Mouse (Mus musculus): ENCODE measurements around the gene Mmel1.
A peak's percentile ranks its signal among the peaks of the same experiment; 100 is the strongest.

The Mmel1 gene

DNA sequence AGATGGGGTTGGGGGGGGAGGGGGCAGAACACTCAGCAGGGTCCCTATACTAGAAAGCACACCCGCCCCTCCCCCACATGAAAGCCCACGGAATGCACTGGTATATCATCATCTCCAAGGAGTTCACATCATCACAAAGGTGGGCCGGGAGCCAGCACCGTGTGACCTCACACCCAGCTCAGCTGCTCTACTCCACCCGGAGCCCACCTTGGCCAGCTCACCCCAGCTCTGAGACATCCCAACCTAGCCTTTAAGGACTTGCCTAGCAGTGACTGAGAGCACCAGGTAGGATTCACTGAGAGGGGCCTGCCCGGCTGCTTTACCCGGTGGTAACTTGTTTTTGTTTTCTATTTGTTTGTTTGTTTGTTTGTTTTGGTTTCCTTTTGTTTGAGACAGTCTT is at the start of gene Mmel1:
Mmel1 (plus strand) TSS at position 146 of the 400 bp plus-strand sequence.
- DNase-seq (ENCODE audit: low spot score in 2 of 2) = no peak

DNA sequence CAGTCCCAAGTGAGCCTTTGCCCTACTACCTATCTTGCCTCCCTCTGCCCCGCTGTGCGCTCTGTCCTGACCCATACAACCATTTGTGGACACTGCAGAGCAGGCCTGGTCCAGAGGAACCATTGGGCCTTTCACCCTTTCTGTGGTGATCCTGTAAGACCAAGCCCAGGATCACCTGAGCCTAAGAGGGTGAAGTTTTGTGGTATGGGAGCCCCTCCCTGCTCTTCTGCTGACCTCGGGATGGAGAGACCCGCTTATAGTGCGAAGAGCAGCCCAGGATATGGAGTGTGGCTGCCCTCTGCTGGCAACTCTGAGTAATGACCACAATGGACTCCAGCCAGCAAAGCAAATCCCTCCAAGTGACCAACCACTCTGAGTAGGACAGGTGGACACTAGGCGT is 43.7 kb upstream of the Mmel1 start:
- DNase-seq (ENCODE audit: low spot score in 2 of 2) = peak; percentile 45 to 66

DNA sequence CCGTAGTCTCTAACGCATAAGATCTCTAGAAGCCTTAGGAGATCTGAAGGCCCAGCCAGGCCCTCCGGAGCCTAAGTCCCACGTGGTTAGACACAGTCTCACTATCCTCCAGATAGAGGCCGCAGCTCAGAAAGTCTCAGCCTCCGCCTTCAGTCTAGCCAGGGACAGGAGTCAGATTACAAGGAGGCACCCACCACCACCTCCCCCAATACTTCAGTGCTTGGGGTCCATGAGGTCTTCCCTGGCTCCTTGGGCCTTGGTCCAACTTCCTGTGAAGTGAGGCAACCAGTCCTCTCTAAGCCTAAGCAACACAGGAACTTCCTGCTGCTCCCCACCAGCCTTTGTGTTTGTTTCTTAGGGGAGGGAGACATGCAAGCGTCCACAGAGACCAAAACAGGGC is 43.2 kb upstream of the Mmel1 start:
- DNase-seq (ENCODE audit: low spot score in 2 of 2) = no peak

DNA sequence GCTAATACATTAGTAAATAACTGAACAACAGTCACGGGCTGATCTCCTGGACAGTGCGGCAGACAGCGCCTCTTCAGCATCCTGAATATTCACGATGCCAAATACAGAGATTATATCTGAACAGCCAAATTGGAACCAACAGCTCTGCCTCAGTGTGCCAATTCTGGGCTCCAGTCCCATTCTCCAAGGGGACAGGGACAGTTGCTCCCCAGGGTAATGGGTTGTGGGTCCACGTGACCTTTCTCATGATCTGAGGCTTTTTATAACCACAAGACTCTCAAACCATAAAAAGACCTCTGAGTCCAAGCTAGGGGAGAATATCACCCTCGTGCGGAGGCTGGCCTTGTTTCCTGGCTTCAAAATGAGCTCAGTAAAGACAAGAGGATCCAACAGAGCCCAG is 42.2 kb upstream of the Mmel1 start:
- peak; percentile 32 to 34 for DNase-seq (ENCODE audit: low spot score in 2 of 2)

DNA sequence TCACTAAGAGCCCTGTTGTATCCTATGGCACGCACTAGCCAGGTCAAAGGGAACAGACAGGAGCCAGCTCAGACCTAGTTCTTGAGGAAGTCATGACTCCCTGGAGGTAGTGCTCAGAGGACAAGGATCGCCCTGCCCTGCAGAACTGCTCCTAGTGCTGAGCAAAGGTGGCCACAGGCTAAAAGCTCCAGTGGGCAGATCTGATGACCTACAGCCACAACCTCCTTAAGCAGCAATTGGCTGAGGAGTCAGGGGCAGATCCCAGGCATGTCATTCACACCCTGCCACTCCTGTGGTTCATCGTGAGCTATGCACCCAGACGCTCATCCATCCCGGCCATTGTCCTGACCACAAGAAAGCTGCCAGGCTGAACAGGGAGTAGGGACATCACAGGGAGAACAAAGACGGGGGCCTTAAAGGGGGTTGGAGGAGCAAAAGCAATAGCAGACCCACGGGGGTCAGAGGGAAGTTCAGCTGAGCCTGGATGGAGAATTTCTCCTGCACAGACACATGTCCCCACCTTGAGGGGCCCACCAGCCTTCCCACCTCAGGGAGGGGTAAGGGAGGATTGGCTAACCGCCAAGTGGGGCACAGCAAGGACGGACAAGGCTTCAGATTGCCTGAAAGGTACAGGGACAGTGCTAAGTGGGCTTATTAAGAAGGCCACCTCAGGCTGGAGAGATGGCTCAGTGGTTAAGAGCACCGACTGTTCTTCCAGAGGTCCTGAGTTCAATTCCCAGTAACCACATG is 41.3 kb upstream of the Mmel1 start:
- no peak for DNase-seq (ENCODE audit: low spot score in 2 of 2)

DNA sequence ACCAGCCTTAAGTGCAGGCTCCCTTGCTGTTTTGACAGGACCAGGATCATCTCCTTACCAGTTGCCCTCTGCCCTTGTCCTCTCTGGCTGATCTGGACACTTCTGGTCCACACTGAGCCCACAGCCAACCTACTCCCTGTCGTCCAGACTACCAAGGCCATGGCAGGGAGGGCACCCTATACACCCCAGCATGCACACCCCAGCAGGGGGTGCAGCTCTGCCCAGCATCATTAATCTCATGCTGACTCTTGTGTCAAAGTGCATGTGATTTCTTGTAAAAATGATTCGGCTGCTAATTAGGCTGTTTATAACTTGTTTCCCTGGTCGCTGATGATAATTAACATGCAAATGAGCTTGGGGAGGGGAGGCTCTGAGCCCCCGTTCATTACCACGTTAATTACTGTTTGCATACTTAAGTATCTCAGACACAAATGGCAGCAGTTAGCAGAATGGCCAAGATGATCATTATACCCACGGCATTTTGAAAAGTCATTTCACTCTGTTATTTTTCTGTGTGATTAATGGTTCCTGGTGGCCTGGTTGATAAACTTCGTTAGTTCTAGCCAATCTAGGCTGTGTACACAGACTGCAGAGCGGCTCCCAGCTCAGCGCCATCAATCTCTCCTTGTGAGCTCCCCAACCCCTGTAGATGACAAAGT is 37.3 kb upstream of the Mmel1 start:
- no peak for DNase-seq (ENCODE audit: low spot score in 2 of 2)

DNA sequence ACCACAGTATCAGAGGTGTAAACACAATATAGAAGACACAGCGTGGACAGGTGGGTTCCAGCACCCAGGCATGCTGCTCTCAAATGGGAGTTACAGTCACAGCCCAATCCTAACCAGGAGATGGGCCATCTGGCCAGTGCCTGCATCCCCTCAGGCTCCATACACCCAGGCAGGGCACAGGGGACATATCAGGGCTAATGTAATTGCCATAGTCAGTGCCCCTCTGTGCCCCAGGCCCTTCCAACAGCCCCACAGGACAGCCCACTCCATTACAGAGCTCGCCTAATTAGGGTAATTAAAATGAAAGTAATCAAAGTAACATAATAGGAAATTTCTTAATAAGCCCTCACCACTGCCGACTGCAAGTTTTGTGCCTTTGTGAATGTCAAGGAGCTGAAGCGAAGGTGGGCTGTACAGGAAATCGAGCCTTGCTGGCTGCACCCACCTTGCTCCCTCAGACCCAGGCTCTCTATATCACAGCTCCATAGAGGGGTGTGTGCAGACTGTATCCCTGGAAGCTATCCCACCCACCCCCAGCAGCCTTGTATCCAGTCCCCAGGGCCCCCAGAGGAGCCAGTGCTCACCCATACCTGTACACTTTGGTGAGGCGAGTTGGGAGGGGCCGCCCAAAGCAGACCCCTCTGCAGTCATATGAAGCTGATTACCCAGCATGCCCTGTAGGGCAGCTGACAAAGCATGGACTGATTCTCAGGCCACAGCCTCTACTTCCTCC is 33.0 kb upstream of the Mmel1 start:
- no peak for DNase-seq (ENCODE audit: low spot score in 2 of 2)

DNA sequence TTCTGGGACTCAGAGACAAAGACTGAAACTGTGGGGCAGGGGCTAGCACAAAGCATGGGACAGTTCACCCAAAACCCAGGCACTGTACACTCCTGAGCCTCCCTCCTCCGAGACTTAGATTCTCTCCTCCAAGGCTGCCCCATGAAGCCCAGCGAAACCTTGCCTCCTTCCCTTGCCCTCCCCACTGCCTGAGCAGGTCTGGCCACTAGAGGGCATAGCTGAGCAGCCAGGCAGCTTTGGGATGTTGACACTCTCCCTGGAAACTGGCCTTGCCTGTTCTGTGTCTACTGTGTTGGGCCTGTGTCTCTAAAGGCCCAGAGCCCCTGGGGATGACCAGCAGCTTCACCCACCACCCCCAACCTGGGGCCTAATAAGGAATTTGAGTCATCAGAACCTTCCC is 32.2 kb upstream of the Mmel1 start, which contains the start of gene Ttc34:
Ttc34 (plus strand) TSS at position 290 of the 400 bp plus-strand sequence.
- peak in 1 of 2 experiments; percentile 58 for DNase-seq (ENCODE audit: low spot score in 2 of 2)

DNA sequence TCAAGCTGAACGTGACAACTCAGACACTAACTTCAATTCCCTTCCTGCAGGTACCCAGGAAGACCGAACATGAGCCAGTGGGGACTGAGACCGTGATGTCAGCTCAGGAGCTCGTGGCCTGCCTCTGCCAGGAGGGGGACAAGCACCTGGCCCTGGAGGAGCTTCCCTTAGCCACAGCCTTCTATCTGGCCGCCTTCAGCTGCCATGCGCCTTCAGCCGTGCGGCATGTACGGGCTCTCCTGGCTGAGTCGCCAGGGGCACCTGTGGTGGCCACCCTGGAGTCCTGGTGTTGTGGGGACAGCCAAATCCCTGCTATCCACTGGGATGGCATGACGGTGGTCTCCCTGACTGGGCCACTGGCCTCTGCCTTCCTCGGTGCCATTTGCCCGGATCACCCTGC is 30.6 kb upstream of the Mmel1 start:
- DNase-seq (ENCODE audit: low spot score in 2 of 2) = no peak

DNA sequence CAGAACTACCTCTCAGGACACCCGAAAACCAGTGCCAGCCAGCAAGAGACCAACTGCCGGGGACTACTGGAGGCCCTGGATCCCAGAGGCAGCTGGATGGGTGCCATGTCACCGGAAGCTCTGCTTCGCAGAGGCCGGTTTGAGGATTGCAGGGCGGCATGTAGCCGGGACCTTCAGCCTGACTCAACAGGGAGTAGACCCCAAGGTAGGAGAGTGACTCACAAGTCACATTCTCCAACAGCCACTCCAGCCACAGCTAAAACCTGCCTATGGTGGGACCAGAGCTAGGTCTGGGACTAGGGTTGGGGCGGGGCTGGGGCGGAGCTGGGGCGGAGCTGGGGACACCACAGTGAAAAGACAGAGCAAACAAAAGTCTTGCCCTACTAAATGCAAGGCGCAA is 30.0 kb upstream of the Mmel1 start:
- DNase-seq (ENCODE audit: low spot score in 2 of 2) = no peak

DNA sequence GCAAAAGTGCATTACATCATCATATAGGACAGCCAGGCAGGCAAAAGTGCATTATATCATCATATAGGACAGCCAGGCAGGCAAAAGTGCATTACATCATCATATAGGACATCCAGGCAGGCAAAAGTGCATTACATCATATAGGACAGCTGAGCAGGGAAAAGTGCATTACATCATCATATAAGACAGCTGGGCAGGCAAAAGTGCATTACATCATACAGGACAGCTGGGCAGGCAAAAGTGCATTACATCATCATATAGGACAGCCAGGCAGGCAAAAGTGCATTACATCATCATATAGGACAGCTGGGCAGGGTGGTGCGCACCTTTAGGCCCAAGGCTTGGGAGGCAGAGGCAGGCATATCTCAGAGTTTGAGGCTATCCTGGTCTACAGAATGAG is 16.7 kb upstream of the Mmel1 start:
- no peak for DNase-seq (ENCODE audit: low spot score in 2 of 2)

DNA sequence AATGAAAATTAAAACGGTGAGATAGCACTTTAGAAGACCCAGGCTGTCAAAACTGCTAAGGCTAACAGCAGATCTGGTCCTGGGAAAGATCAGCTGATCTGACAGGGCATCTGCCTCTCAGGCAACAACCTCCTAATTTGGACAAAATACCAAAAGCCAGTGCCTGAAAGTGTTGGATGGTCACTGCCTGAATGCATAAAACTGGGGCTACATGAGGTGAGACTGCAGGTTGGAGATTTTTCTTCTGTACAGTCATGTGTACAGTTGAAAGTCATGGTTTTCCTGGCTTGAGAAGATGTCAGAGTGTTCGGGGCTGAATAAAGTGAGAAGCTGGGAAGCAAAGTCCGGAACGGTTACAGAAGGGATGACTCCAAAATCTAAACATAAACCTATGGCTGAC is 15.5 kb upstream of the Mmel1 start:
- DNase-seq (ENCODE audit: low spot score in 2 of 2) = no peak

DNA sequence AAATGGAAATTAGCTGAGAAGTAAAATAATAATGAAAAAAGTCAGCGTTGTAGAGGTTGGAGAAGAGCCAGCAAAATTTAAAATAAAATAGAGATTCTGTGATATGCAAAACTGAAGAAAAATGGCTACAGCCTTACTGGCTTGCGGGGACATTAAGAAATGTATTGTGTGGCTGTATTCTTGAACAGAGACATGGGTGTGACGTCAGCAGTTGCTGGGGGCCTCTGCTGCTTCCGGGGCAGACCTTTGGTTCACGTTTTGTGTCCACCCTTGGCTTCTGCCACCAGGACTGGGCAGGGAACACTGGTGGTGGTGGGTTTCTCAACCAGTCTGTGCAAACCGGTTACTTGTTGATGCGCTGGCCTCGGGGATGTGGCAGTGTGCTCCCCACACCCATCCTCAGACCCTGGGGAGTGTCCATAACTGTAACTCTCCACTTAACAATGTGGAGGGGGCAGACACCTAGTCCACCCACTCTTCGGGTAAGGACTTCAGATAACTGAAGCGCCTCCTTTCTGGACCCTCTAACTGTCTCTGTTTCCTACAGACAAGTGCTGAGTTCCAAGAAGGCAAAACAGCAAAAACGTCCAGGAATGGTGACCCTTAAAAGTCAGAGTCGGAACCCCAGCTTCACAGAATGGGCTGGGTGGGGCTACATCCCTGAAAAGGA is 14.6 kb upstream of the Mmel1 start:
- peak in 1 of 2 experiments; percentile 16 for DNase-seq (ENCODE audit: low spot score in 2 of 2)

DNA sequence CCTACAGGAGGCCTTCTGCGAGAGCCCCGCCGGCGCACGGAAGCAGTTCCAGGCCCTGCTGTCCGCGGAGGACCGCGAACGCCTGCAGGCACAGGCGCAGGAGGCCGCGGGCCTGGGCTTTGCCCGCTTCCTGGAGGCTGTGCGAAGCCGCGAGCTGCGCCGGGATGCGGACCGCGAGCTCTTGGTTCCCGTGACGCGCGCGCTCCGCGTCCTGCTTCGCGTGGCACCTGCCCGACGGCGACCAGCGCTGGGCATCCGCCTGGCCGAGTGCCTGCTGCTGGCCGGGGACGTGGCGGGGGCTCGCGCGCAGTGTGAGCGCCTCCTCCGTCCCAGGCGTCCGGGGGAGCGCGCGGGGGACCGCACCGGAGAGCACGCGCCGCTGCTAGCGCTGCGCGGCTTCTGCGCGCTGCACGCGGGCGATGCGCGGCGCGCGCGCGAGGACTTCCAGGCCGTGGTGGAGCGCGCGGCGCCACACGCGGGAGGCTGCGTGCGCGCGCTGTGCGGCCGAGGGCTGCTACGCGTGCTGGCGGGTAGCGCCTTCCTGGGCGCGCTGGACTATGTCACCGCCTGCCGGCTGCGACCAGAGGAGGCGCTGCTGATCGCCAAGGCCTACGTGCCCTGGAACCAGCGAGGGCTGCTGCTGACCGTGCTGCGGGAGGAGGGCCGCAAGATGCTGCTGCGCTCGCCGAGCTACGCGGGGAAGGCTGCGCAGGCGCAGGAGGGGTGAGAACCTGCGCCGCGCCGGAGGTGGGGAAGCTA is 13.5 kb upstream of the Mmel1 start:
- peak; percentile 93 to 95 for DNase-seq (ENCODE audit: low spot score in 2 of 2)

DNA sequence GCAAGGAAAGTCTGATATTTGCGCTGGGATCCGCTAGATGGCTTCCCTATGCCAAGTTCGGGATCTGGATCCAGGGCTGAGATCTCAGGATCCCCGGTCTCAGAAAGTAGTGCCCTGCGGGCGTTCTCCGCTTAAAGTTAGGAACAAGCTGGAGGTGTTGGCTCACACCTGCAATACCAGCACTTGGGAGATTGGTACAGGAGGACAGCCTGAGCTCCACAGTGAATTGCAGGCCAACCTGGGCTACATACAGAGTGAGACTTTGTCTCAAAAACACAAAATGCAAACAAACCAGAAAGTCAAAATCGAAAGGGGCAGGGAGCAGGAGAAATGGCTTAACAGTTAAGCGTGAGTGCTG is 12.9 kb upstream of the Mmel1 start:
- no peak for DNase-seq (ENCODE audit: low spot score in 2 of 2)

DNA sequence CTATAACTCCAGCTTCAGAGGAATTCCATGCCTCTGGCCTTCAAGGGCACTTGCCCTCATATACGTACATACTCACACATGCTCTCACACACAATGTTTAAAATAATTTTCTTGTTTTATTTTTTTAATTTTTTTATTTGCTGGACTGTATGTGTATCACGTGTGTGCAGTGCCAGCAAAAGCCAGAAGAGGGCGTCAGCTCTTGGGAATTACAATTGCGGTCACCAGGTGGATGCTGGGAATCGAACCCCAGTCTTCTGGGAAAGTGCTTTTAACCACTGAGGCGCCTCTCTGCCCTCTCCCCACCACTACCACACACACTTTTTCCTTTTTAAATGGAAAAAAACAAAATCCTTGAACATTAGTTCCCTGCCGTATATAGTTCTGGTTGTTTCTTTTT is 12.5 kb upstream of the Mmel1 start:
- peak in 1 of 2 experiments; percentile 33 for DNase-seq (ENCODE audit: low spot score in 2 of 2)

DNA sequence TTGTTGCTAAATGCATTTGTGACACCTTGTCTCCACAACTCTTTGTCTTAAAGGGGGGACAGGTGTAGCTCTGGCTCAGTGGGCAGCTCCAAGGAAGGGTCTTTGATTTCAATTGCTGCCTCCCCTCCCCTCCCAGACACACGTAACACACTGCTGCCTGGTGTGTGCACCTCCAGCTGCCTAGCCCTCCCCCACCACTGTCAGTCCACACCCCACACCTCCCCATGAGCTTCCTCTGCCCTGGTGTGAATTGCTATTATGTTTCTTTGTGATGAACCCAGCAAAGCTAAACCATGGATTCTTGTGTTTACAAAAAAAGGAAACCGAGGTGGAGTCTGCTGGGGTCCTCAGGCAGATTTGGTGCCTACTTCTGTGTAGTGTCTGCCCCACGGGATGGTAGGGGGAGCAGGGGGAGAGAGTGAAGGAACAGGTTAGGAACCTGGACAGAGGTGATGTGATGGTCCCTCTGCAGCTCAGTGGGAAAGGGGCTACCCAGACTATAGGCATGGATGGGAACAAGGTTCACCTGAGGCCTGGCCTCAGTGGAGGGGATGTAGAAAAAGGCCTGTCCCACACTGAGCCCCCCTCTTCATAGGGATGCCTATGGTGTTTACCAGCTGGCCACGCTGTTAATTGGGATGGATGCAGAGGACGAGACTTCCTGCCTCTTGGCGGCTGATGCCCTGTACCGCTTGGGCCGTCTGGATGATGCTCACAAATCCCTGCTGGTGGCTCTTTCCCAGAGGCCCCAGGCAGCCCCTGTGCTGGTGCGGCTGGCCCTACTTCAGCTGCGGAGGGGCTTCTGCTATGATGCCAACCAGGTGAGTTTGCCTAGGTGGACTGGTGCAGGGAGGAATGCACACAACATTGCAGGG is 11.8 kb upstream of the Mmel1 start:
- peak in 1 of 2 experiments; percentile 26 for DNase-seq (ENCODE audit: low spot score in 2 of 2)

DNA sequence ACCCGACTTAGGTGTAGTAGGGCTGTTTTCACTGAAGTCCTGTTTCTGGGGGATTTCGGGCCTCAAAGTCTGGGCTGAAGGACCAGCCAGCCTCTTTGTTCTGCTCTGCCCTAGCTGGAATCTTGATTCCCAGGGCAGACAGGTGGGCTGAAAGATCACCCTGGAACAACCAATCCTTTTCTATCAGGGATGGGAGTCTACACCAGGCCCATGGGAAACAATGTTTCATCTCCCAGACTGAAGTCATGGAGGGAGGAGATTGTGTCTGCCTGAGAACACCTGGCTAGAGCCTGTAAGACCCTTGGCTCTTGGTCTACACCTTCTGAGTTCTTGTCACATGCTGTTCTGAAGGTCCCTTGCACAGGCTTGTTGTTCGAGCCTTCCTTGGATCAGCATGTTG is 10.8 kb upstream of the Mmel1 start:
- peak in 1 of 2 experiments; percentile 10 for DNase-seq (ENCODE audit: low spot score in 2 of 2)

DNA sequence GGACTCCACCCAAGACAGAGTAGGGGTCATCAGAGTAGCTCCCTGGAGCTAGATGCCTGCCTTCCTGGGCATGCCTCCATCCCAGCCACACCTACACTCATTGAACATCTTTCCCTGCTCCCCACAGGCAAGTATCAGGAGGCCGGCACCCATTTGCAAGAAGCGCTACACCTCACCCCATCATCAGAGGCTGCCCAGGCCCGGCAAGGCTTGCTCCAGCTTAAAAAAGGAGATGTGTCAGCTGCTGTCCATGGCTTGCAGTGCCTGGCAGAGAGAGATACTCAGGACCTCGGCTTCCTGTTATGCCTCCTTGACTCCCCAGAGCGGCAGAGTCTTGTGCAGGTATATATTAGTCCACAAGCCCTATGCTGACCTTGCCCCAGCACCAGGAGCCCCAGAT is 7.4 kb upstream of the Mmel1 start:
- no peak for DNase-seq (ENCODE audit: low spot score in 2 of 2)

DNA sequence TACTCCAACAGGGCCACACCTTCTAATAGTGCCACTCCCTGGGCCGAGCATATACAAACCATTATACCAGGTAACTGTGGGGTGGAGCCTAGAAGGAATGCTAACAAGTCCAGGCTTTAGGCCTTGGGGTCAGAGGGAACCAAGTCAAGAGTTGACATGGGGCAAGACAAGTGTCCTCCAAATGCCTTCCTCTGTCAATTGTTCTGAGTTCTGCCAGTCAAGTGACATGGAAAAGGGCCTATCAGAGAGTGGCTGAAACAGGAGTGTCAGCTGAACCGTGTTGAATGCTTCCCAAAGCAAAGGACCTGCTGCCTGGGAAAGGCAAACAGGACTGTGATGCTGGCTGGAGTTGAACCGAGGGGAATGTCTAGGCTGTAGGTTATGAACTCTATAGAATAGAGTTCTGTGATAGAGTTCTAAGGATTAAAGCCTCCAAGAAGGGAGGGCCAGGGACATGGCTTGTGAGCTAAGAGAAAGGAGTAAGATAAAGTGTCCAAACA is 5.9 kb upstream of the Mmel1 start:
- no peak for DNase-seq (ENCODE audit: low spot score in 2 of 2)

Measured in right cerebral cortex, postnatal 10 days (tissue).